Mouse (Mus musculus): ENCODE results near the gene Fcer1a.
"Not testable (repeated sequence)": the region's sequence is repeated elsewhere in the genome, so short reads cannot be mapped to it uniquely, and the experiment has no call there.

Fcer1a gene

GRCm38 (mm10) chr1:173227081-173227480 is at the start of gene Fcer1a:
Gene Fcer1a (minus strand): TSS chr1:173227214.
- DNase-seq, result no peak

- no peak for DNase-seq
Observed at GRCm38 (mm10) chr1:173265701-173266100, 38.7 kb upstream of the Fcer1a start, which contains the start of gene Olfr418. Gene Olfr418 (plus strand): TSS chr1:173266001.

GRCm38 (mm10) chr1:173249888-173250287 is 22.9 kb upstream of the Fcer1a start:
- no peak for DNase-seq

- not testable (repeated sequence) for DNase-seq
Observed at GRCm38 (mm10) chr1:173237004-173237403, 10.0 kb upstream of the Fcer1a start.

GRCm38 (mm10) chr1:173216481-173216880 is 10.5 kb downstream of the Fcer1a start:
- DNase-seq, result no peak

GRCm38 (mm10) chr1:173212092-173212491 is 14.9 kb downstream of the Fcer1a start, which contains the start of gene Olfr1404:
Gene Olfr1404 (plus strand): TSS chr1:173212392.
- DNase-seq, result no peak

- DNase-seq, result no peak
Observed at GRCm38 (mm10) chr1:173197508-173197907, 29.5 kb downstream of the Fcer1a start, which contains the start of gene Olfr218. Gene Olfr218 (plus strand): TSS chr1:173197808.

- DNase-seq, result no peak
Observed at GRCm38 (mm10) chr1:173196359-173196758, 30.7 kb downstream of the Fcer1a start.

- no peak for DNase-seq
Observed at GRCm38 (mm10) chr1:173192059-173192458, 35.0 kb downstream of the Fcer1a start.

- DNase-seq, result no peak
Observed at GRCm38 (mm10) chr1:173190540-173190939, 36.5 kb downstream of the Fcer1a start, which contains the start of gene Olfr1406. Gene Olfr1406 (minus strand): TSS chr1:173190640.

- DNase-seq, result no peak
Observed at GRCm38 (mm10) chr1:173174154-173174842, 52.7 kb downstream of the Fcer1a start.

All from thymus, postnatal 4 days (tissue).